Mouse (Mus musculus): ENCODE results near the gene Gm19402. TPM values are rescaled to one million over a fixed set of nuclear protein-coding genes. Genes with fewer than 3 reads are reported as not detected.

The Gm19402 gene
- total and polyA plus RNA-seq, 2 experiments, result not detected

DNA sequence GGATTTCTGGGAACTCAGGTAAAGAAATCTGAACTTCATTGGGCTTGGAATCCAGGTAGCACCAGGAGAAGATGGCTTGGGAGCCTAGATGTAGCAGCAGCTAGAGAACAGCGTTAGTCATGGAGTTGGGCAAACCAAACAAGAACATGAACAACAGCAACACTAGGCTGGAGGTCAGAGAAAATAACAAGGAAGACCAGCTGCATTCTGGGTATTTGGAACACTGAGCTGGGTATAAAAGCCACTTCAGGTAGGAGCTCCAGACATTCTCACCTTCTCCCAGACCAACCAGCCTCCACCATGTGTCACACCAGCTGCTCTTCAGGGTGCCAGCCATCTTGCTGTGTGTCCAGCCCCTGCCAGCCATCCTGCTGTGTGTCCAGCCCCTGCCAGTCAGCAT lies 15.8 kb upstream of the Gm19402 start, which contains the start of gene Gm10272:
Gene Gm10272, plus strand, starts transcription at position 301 of the 400 bp plus-strand sequence.
- Histone ChIP-seq H3K4me1 (ENCODE audit: control insufficient read depth, insufficient read depth, low read length) (no peaks in the 10 kb centered on the region), H3K27ac (replicated peaks; ENCODE audit: insufficient read depth, low read depth, low read length) (no peak within 1 kb of the TSS), H3K9ac (ENCODE audit: low read depth, low read length) (no peak within 1 kb of the TSS), H3K27me3 (ENCODE audit: control insufficient read depth, insufficient read depth, low read length) (peaks cover 2% of the 10 kb centered on the region; the same call in 1 of the 2 replicates), H3K36me3 (ENCODE audit: control insufficient read depth, insufficient read depth, low read length) (no peaks in the 10 kb centered on the region), H3K79me2 (ENCODE audit: control insufficient read depth, insufficient read depth, low read length) (no peaks in the 10 kb centered on the region), H3K4me3 (ENCODE audit: insufficient read depth, low read depth, low read length) (no peak within 1 kb of the TSS)
- WGBS, result 98% methylated on average over 1 of the region's 1 CpGs
- no peak for TF ChIP-seq POLR2A (IDR thresholded peaks at IDR 0.05; ENCODE audit: extremely low read depth, insufficient read depth, low read length)
- TF ChIP-seq CTCF (IDR thresholded peaks at IDR 0.05; ENCODE audit: low read depth, low read length), result no peak
- DNase-seq (ENCODE audit: extremely low read depth, low read depth, low spot score), result no peak

DNA sequence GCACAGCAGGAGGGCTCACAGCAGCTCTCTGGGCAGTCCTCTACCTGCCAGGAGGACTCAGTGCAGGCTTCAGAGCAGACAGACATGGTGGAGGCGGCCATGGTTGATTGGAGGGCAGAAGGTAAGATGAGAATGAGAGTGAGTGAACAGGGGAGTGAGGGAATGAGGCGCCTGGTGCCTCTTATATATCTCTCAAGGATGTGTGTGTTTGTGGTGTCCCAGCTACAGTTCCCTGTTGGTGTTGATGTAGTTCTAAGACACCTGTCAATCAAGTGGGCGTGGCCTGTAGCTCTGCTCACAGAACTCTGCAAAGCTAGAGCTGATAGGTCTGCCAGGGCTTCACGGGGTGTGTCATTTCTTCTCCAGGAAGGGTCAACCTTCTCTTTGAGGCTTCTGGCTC lies 6.6 kb upstream of the Gm19402 start, which contains the start of gene Gm9508:
Gene Gm9508, minus strand, starts transcription at position 101 of the 400 bp plus-strand sequence.
- WGBS, result 48% methylated on average over 4 of the region's 4 CpGs
- Histone ChIP-seq H3K27me3 (ENCODE audit: control insufficient read depth, insufficient read depth, low read length) (peaks cover 2% of the 10 kb centered on the region; the same call in 1 of the 2 replicates), H3K4me3 (ENCODE audit: insufficient read depth, low read depth, low read length) (no peak within 1 kb of the TSS), H3K27ac (replicated peaks; ENCODE audit: insufficient read depth, low read depth, low read length) (no peak within 1 kb of the TSS), H3K36me3 (ENCODE audit: control insufficient read depth, insufficient read depth, low read length) (no peaks in the 10 kb centered on the region), H3K4me1 (ENCODE audit: control insufficient read depth, insufficient read depth, low read length) (peaks cover 2% of the 10 kb centered on the region; the same call in 1 of the 2 replicates), H3K79me2 (ENCODE audit: control insufficient read depth, insufficient read depth, low read length) (no peaks in the 10 kb centered on the region), H3K9ac (ENCODE audit: low read depth, low read length) (no peak within 1 kb of the TSS)
- TF ChIP-seq CTCF (IDR thresholded peaks at IDR 0.05; ENCODE audit: low read depth, low read length) (no peak), POLR2A (IDR thresholded peaks at IDR 0.05; ENCODE audit: extremely low read depth, insufficient read depth, low read length) (no peak)
- DNase-seq (ENCODE audit: extremely low read depth, low read depth, low spot score), result no peak

DNA sequence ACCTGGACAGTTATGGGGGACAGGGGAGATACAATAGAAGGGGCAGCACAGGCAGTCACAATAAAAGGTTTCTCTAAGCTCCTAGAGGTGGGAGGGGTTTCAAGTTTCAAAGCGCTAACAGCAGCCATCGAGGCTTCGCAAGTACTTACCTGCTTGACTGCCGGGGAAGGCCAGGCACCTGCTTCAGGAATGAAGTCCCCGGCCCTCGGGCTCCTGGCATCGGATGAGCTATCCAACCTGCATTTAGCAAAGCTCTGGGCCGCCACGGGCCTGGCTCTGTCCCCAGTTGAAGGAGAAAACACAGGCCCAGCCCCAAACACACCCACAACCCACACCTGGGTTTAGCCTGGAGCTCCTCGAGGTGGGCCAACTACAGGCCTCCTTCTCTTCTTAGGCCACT lies 3.5 kb downstream of the Gm19402 start:
- TF ChIP-seq POLR2A (IDR thresholded peaks at IDR 0.05; ENCODE audit: extremely low read depth, insufficient read depth, low read length) (no peak), CTCF (IDR thresholded peaks at IDR 0.05; ENCODE audit: low read depth, low read length) (no peak)
- no peaks in the 10 kb centered on the region for H3K4me1 ChIP-seq (ENCODE audit: control insufficient read depth, insufficient read depth, low read length)
- H3K27ac ChIP-seq (replicated peaks; ENCODE audit: insufficient read depth, low read depth, low read length), result no peak overlapping the region
- no peak for DNase-seq (ENCODE audit: extremely low read depth, low read depth, low spot score)
- H3K36me3 ChIP-seq (ENCODE audit: control insufficient read depth, insufficient read depth, low read length), result no peaks in the 10 kb centered on the region
- H3K79me2 ChIP-seq (ENCODE audit: control insufficient read depth, insufficient read depth, low read length), result no peaks in the 10 kb centered on the region
- no peak overlapping the region for H3K4me3 ChIP-seq (ENCODE audit: insufficient read depth, low read depth, low read length)
- 0 out of 2 replicates have a peak, but pooled peaks cover 4% of the 10 kb centered on the region for H3K27me3 ChIP-seq (ENCODE audit: control insufficient read depth, insufficient read depth, low read length)
- no peak overlapping the region for H3K9ac ChIP-seq (ENCODE audit: low read depth, low read length)
- WGBS, result 40% methylated on average over 10 of the region's 10 CpGs

DNA sequence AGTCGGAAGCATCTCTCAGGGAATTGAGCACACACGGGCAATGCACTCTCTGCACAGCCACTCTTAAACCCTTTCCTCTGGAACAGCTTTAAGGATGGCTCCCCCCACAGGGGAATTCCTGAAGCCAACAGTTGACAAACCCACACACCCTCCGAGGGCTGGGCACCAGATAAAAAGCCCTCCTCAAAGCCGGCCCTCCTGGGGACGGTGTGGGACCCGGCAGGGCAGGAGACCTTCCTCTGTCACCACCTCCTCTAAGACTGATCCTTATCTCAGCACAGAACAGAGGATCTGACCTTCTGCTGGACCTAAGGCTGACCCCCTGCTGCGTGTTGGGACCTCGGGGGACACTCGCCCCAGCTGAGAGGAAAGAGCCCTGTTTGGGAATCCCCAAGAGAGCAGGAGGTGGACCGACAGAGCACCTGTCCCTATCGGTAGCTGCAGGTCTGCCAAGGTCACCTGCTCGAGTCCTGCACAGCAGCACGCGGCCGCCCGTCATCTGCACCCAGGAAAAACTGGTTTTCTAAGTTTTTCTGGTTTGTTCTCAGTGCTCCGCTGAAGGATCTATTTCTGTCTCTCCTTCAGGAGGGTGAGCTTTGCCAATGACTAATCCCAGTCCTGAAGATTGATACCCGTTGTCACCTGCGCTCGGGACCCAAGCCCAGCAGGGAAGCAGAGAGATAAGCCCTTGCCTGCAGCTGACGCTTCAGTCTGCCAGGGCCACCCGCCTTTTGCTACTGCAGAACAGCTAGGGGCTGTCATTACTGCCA lies 4.5 kb downstream of the Gm19402 start, which contains the start of gene Tspear:
Gene Tspear, plus strand, starts transcription at position 675 of the 770 bp plus-strand sequence.
- TF ChIP-seq CTCF (IDR thresholded peaks at IDR 0.05; ENCODE audit: low read depth, low read length), result no peak
- no peak for TF ChIP-seq POLR2A (IDR thresholded peaks at IDR 0.05; ENCODE audit: extremely low read depth, insufficient read depth, low read length)
- no peak within 1 kb of the TSS for H3K9ac ChIP-seq (ENCODE audit: low read depth, low read length)
- 7% methylated on average over 22 of the region's 22 CpGs for WGBS
- H3K79me2 ChIP-seq (ENCODE audit: control insufficient read depth, insufficient read depth, low read length), result no peaks in the 10 kb centered on the region
- H3K4me1 ChIP-seq (ENCODE audit: control insufficient read depth, insufficient read depth, low read length), result no peaks in the 10 kb centered on the region
- no peaks in the 10 kb centered on the region for H3K36me3 ChIP-seq (ENCODE audit: control insufficient read depth, insufficient read depth, low read length)
- DNase-seq (ENCODE audit: extremely low read depth, low read depth, low spot score), result no peak
- 0 out of 2 replicates have a peak, but pooled peaks cover 4% of the 10 kb centered on the region for H3K27me3 ChIP-seq (ENCODE audit: control insufficient read depth, insufficient read depth, low read length)
- no peak within 1 kb of the TSS for H3K4me3 ChIP-seq (ENCODE audit: insufficient read depth, low read depth, low read length)
- no peak within 1 kb of the TSS for H3K27ac ChIP-seq (replicated peaks; ENCODE audit: insufficient read depth, low read depth, low read length)

DNA sequence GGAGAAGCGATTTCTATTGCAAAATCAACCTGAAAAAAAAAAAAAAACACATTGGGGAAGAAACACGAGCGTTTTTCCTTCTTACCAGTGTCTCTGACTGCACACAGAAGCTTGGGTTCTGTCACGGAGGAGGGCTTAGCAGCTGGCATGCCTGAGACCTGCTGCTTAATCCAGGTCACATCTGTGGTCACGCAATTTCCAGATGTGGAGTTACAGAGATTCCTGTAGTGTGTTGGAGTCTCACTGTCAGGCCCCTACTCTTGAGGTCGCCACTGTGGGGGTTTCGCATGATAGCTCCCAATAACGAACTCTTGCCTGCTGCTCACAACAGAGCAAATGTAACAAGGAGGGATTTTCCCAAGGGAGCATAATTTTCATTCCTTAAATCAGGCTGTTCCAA lies 6.4 kb downstream of the Gm19402 start:
- no peak overlapping the region for H3K9ac ChIP-seq (ENCODE audit: low read depth, low read length)
- H3K79me2 ChIP-seq (ENCODE audit: control insufficient read depth, insufficient read depth, low read length), result no peaks in the 10 kb centered on the region
- H3K4me3 ChIP-seq (ENCODE audit: insufficient read depth, low read depth, low read length), result no peak overlapping the region
- DNase-seq (ENCODE audit: extremely low read depth, low read depth, low spot score), result no peak
- H3K27ac ChIP-seq (replicated peaks; ENCODE audit: insufficient read depth, low read depth, low read length), result no peak overlapping the region
- H3K4me1 ChIP-seq (ENCODE audit: control insufficient read depth, insufficient read depth, low read length), result no peaks in the 10 kb centered on the region
- H3K27me3 ChIP-seq (ENCODE audit: control insufficient read depth, insufficient read depth, low read length), result 0 out of 2 replicates have a peak, but pooled peaks cover 4% of the 10 kb centered on the region
- no peaks in the 10 kb centered on the region for H3K36me3 ChIP-seq (ENCODE audit: control insufficient read depth, insufficient read depth, low read length)
- TF ChIP-seq CTCF (IDR thresholded peaks at IDR 0.05; ENCODE audit: low read depth, low read length) (no peak), POLR2A (IDR thresholded peaks at IDR 0.05; ENCODE audit: extremely low read depth, insufficient read depth, low read length) (no peak)
- 52% methylated on average over 8 of the region's 8 CpGs for WGBS

DNA sequence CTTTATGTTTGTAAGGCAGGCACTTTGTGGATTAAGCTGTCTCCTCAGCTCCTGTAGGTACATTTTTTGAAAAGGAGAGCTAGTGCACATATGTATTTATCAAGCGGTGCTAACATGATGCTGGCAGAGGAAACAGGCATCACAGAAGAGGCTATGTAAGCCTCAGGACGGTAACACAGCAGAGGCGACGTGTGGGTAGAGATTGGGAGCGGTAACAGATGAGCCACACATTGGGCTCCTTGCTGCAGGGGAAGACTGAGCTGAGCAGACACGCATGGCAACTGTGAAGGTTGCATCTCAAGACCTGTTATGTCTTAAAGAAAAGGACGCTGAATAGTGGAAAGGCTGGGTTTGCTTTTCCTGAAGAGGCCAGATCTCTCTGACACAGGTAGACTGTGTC lies 7.6 kb downstream of the Gm19402 start:
- no peaks in the 10 kb centered on the region for H3K36me3 ChIP-seq (ENCODE audit: control insufficient read depth, insufficient read depth, low read length)
- TF ChIP-seq POLR2A (IDR thresholded peaks at IDR 0.05; ENCODE audit: extremely low read depth, insufficient read depth, low read length) (no peak), CTCF (IDR thresholded peaks at IDR 0.05; ENCODE audit: low read depth, low read length) (no peak)
- H3K79me2 ChIP-seq (ENCODE audit: control insufficient read depth, insufficient read depth, low read length), result no peaks in the 10 kb centered on the region
- H3K4me1 ChIP-seq (ENCODE audit: control insufficient read depth, insufficient read depth, low read length), result no peaks in the 10 kb centered on the region
- H3K4me3 ChIP-seq (ENCODE audit: insufficient read depth, low read depth, low read length), result no peak overlapping the region
- H3K27me3 ChIP-seq (ENCODE audit: control insufficient read depth, insufficient read depth, low read length), result 0 out of 2 replicates have a peak, but pooled peaks cover 4% of the 10 kb centered on the region
- DNase-seq (ENCODE audit: extremely low read depth, low read depth, low spot score), result no peak
- no peak overlapping the region for H3K27ac ChIP-seq (replicated peaks; ENCODE audit: insufficient read depth, low read depth, low read length)
- no peak overlapping the region for H3K9ac ChIP-seq (ENCODE audit: low read depth, low read length)
- WGBS, result 75% methylated on average over 7 of the region's 7 CpGs

Data from liver, adult 2 months (tissue).